Mouse (Mus musculus) embryonic facial prominence, embryonic 12.5 days (tissue): Measurements from ENCODE around the gene Slc22a15. TPM values are rescaled to one million over a fixed set of nuclear protein-coding genes. Genes with fewer than 3 reads are reported as not detected.

Source experiments
- ATAC-seq: fragments of 200-750 bp; cut with Nextera tagmentation; 2 replicates; pipeline ENCODE4 v1.8.0; 2017; ENCODE audit not compliant: insufficient number of reproducible peaks, insufficient read depth, low FRiP score, low TSS enrichment
- H3K27ac ChIP-seq: fragments of 300-500 bp; sonication (generic); 2 replicates; pipeline ENCODE4 v1.5.1; 2016; ENCODE audit warnings: mild to moderate bottlenecking
- H3K27me3 ChIP-seq: fragments of 300-500 bp; sonication (generic); 2 replicates; pipeline ENCODE4 v1.6.1; 2016; ENCODE audit warnings: mild to moderate bottlenecking, moderate library complexity
- H3K36me3 ChIP-seq: fragments of 300-500 bp; sonication (generic); 2 replicates; pipeline ENCODE4 v1.6.1; 2016; ENCODE audit warnings: mild to moderate bottlenecking
- H3K4me1 ChIP-seq: fragments of 300-500 bp; sonication (generic); 2 replicates; pipeline ENCODE4 v1.6.1; 2016
- H3K4me2 ChIP-seq: fragments of 300-500 bp; sonication (generic); replicated peaks from 2 replicates; pipeline ENCODE4 v1.6.1; 2016; ENCODE audit warnings: mild to moderate bottlenecking, moderate library complexity
- H3K4me3 ChIP-seq: fragments of 300-500 bp; sonication (generic); 2 replicates; pipeline ENCODE4 v1.5.1; 2016; ENCODE audit warnings: mild to moderate bottlenecking
- H3K9ac ChIP-seq: fragments of 300-500 bp; sonication (generic); 2 replicates; pipeline ENCODE4 v1.6.1; 2016; ENCODE audit warnings: mild to moderate bottlenecking, moderate library complexity
- H3K9me3 ChIP-seq: fragments of 300-500 bp; sonication (generic); 2 replicates; pipeline ENCODE4 v1.6.1; 2016; ENCODE audit warnings: mild to moderate bottlenecking, moderate library complexity
- WGBS: fragments of 180-500 bp; shearing (Covaris S2); methylation state at CpG from one replicate; pipeline ENCODE4 v1.1.7; 2016; 5-methylcytosine and 5-hydroxymethylcytosine counted together
- polyA plus RNA-seq: library from polyadenylated mRNA; unstranded; fragments of >200 nt; fragmentation: Nextera tagmentation; extraction: Ambion mirVana; gene quantifications from 2 replicates; pipeline ENCODE4 v1.2.1, GENCODE M21; 2016

Gene Slc22a15
- polyA plus RNA-seq, 1 experiment from 2014 or later: 6.3 TPM

- Histone ChIP-seq H3K27ac (no peak overlapping the region), H3K9me3 (no peaks in the 10 kb centered on the region), H3K9ac (no peak overlapping the region), H3K27me3 (no peaks in the 10 kb centered on the region), H3K4me2 (no peak overlapping the region), H3K36me3 (no peaks in the 10 kb centered on the region), H3K4me3 (no peak overlapping the region), H3K4me1 (peaks cover 3% of the 10 kb centered on the region; the same call in 1 of the 2 replicates)
- WGBS: 51% methylated on average over 4 of the region's 4 CpGs
- ATAC-seq: 0 out of 2 replicates have a peak, but pooled peaks have one; percentile 52
Measured at GRCm38 (mm10) chr3:101885041-101885440, 39.2 kb downstream of the Slc22a15 start.

- 0 out of 2 replicates have a peak, but pooled peaks cover 6% of the 10 kb centered on the region for H3K36me3 ChIP-seq
- H3K9me3 ChIP-seq: no peaks in the 10 kb centered on the region
- 67% methylated on average over 3 of the region's 3 CpGs for WGBS
- no peak overlapping the region for H3K9ac ChIP-seq
- ATAC-seq: no peak
- H3K4me3 ChIP-seq: no peak overlapping the region
- H3K4me1 ChIP-seq: peaks cover 3% of the 10 kb centered on the region; the same call in 1 of the 2 replicates
- H3K27ac ChIP-seq: no peak overlapping the region
- H3K4me2 ChIP-seq: no peak overlapping the region
- H3K27me3 ChIP-seq: no peaks in the 10 kb centered on the region
Measured at GRCm38 (mm10) chr3:101883902-101884301, 40.4 kb downstream of the Slc22a15 start.

GRCm38 (mm10) chr3:101881721-101882120 lies 42.5 kb downstream of the Slc22a15 start:
- Histone ChIP-seq H3K9me3 (no peaks in the 10 kb centered on the region), H3K4me3 (no peak overlapping the region), H3K27me3 (no peaks in the 10 kb centered on the region), H3K4me2 (no peak overlapping the region), H3K36me3 (0 out of 2 replicates have a peak, but pooled peaks cover 6% of the 10 kb centered on the region), H3K4me1 (peaks cover 3% of the 10 kb centered on the region; the same call in 1 of the 2 replicates), H3K9ac (no peak overlapping the region), H3K27ac (no peak overlapping the region)
- WGBS: 37% methylated on average over 9 of the region's 9 CpGs
- no peak for ATAC-seq

GRCm38 (mm10) chr3:101880818-101881217 lies 43.4 kb downstream of the Slc22a15 start:
- Histone ChIP-seq H3K9ac (no peak overlapping the region), H3K27ac (no peak overlapping the region), H3K9me3 (no peaks in the 10 kb centered on the region), H3K27me3 (no peaks in the 10 kb centered on the region), H3K4me1 (peaks cover 3% of the 10 kb centered on the region; the same call in 1 of the 2 replicates), H3K36me3 (0 out of 2 replicates have a peak, but pooled peaks cover 8% of the 10 kb centered on the region), H3K4me2 (no peak overlapping the region), H3K4me3 (no peak overlapping the region)
- no peak for ATAC-seq
- WGBS: 79% methylated on average over 6 of the region's 6 CpGs

- Histone ChIP-seq H3K27ac (no peak overlapping the region), H3K9ac (no peak overlapping the region), H3K9me3 (no peaks in the 10 kb centered on the region), H3K36me3 (peaks cover 11% of the 10 kb centered on the region; the same call in 1 of the 2 replicates), H3K27me3 (no peaks in the 10 kb centered on the region), H3K4me1 (no peaks in the 10 kb centered on the region), H3K4me2 (no peak overlapping the region), H3K4me3 (no peak overlapping the region)
- WGBS: 40% methylated on average over 5 of the region's 5 CpGs
- no peak for ATAC-seq
Measured at GRCm38 (mm10) chr3:101878136-101878535, 46.1 kb downstream of the Slc22a15 start.

GRCm38 (mm10) chr3:101876459-101877285 lies 47.6 kb downstream of the Slc22a15 start:
- H3K27me3 ChIP-seq: no peaks in the 10 kb centered on the region
- H3K4me2 ChIP-seq: no peak overlapping the region
- H3K4me3 ChIP-seq: no peak overlapping the region
- peaks cover 11% of the 10 kb centered on the region; the same call in 1 of the 2 replicates for H3K36me3 ChIP-seq
- H3K27ac ChIP-seq: no peak overlapping the region
- no peak overlapping the region for H3K9ac ChIP-seq
- WGBS: 70% methylated on average over 7 of the region's 7 CpGs
- ATAC-seq: no peak
- no peaks in the 10 kb centered on the region for H3K4me1 ChIP-seq
- H3K9me3 ChIP-seq: no peaks in the 10 kb centered on the region

GRCm38 (mm10) chr3:101875258-101875920 lies 48.9 kb downstream of the Slc22a15 start:
- H3K4me1 ChIP-seq: no peaks in the 10 kb centered on the region
- no peaks in the 10 kb centered on the region for H3K27me3 ChIP-seq
- no peak overlapping the region for H3K4me2 ChIP-seq
- WGBS: 78% methylated on average over 10 of the region's 10 CpGs
- H3K36me3 ChIP-seq: peaks cover 11% of the 10 kb centered on the region; the same call in 1 of the 2 replicates
- H3K9me3 ChIP-seq: no peaks in the 10 kb centered on the region
- no peak for ATAC-seq
- no peak overlapping the region for H3K4me3 ChIP-seq
- H3K27ac ChIP-seq: no peak overlapping the region
- no peak overlapping the region for H3K9ac ChIP-seq

- no peak for ATAC-seq
- no peak overlapping the region for H3K27ac ChIP-seq
- no peaks in the 10 kb centered on the region for H3K9me3 ChIP-seq
- H3K27me3 ChIP-seq: no peaks in the 10 kb centered on the region
- H3K9ac ChIP-seq: no peak overlapping the region
- H3K4me1 ChIP-seq: no peaks in the 10 kb centered on the region
- no peak overlapping the region for H3K4me3 ChIP-seq
- peaks cover 5% of the 10 kb centered on the region; the same call in 1 of the 2 replicates for H3K36me3 ChIP-seq
- WGBS: 76% methylated on average over 7 of the region's 7 CpGs
- H3K4me2 ChIP-seq: no peak overlapping the region
Measured at GRCm38 (mm10) chr3:101873061-101873675, 51.1 kb downstream of the Slc22a15 start.

- H3K9me3 ChIP-seq: no peaks in the 10 kb centered on the region
- no peaks in the 10 kb centered on the region for H3K4me1 ChIP-seq
- no peak overlapping the region for H3K4me3 ChIP-seq
- no peak overlapping the region for H3K27ac ChIP-seq
- peaks cover 5% of the 10 kb centered on the region; the same call in 1 of the 2 replicates for H3K36me3 ChIP-seq
- no peaks in the 10 kb centered on the region for H3K27me3 ChIP-seq
- H3K9ac ChIP-seq: no peak overlapping the region
- ATAC-seq: no peak
- no peak overlapping the region for H3K4me2 ChIP-seq
- WGBS: 78% methylated on average over 9 of the region's 9 CpGs
Measured at GRCm38 (mm10) chr3:101871951-101872350, 52.3 kb downstream of the Slc22a15 start.

GRCm38 (mm10) chr3:101867001-101867421 lies 57.2 kb downstream of the Slc22a15 start:
- H3K36me3 ChIP-seq: no peaks in the 10 kb centered on the region
- no peaks in the 10 kb centered on the region for H3K27me3 ChIP-seq
- H3K4me3 ChIP-seq: no peak overlapping the region
- no peak overlapping the region for H3K9ac ChIP-seq
- no peaks in the 10 kb centered on the region for H3K4me1 ChIP-seq
- no peak overlapping the region for H3K27ac ChIP-seq
- WGBS: 81% methylated on average over 4 of the region's 4 CpGs
- ATAC-seq: no peak
- H3K9me3 ChIP-seq: no peaks in the 10 kb centered on the region
- no peak overlapping the region for H3K4me2 ChIP-seq

GRCm38 (mm10) chr3:101861856-101862255 lies 62.4 kb downstream of the Slc22a15 start:
- no peak overlapping the region for H3K4me2 ChIP-seq
- no peak overlapping the region for H3K9ac ChIP-seq
- no peaks in the 10 kb centered on the region for H3K4me1 ChIP-seq
- no peak overlapping the region for H3K4me3 ChIP-seq
- no peak overlapping the region for H3K27ac ChIP-seq
- 69% methylated on average over 3 of the region's 3 CpGs for WGBS
- no peak for ATAC-seq
- H3K36me3 ChIP-seq: no peaks in the 10 kb centered on the region
- no peaks in the 10 kb centered on the region for H3K9me3 ChIP-seq
- no peaks in the 10 kb centered on the region for H3K27me3 ChIP-seq
